Mouse (Mus musculus) yolk sac, embryonic 10.5 days (tissue): ENCODE results near the gene Pofut2.

Source experiments
- DNase-seq: peaks from one replicate; pipeline ENCODE4 v3.0.0-alpha.2; 2017; ENCODE audit warnings: low spot score

Gene Pofut2

GRCm38 (mm10) chr10:77229609-77230595 is 29.1 kb upstream of the Pofut2 start:
- DNase-seq, result no peak

- no peak for DNase-seq
Observed at GRCm38 (mm10) chr10:77231861-77232755, 26.9 kb upstream of the Pofut2 start.

DNA sequence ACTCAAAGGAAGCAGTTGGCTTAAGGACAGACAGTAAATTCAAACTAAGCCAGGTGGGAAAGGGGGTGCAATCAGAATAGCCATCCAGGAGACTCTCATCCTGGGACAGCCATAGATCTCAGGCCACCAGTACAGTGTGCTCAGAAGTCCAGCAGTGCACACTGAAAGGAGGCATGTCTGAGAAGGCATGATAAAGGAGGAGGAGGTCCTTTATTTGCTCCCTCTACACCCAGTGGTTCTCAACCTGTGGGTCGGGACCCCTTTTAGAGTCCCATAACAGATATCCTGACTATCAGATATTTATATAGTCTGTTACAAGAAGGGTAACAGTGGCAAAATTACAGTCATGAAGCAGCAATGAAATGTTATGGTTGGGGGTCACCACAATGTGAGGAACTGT is 25.8 kb upstream of the Pofut2 start:
- DNase-seq, result no peak

- peak; percentile 51 for DNase-seq
Observed at GRCm38 (mm10) chr10:77234991-77235616, 23.9 kb upstream of the Pofut2 start.

DNA sequence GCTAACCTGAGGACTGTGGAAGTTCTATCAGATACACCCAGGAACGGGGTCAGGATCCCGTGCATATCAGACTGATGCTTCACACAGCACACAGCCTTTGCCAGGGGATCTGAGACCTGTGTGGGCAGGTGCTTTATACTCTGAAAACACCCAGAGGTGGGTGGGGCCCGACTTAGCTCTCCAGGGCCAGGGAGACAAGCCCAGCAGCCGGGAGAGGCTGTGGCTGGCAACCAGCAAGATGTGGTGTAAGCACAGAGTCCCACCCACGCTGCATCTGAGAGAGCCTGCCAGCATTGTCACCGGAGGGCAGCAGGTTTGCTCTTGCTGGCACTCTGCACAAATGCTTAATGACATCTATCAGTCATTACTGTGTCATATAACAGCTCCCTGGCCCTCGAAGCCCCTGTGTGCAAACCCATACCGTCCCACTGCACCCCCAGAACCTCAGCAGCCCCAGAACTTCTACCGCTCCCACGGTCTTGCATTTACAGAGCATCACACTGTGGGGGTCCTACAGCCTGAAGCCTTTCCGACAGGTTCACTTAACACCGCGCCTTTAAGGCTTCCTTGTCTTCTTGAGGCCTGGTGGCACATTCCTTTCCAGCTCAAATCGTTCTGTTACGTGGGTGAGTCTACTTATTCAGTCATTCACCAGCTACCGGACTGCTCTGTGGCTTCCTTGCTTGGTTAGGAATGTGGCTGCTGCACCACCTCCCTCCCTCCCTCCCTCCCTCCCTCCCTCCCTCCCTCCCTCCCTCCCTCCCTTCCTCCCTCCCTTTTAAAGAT is 21.0 kb upstream of the Pofut2 start:
- no peak for DNase-seq

- no peak for DNase-seq
Observed at GRCm38 (mm10) chr10:77240764-77241163, 18.3 kb upstream of the Pofut2 start.

GRCm38 (mm10) chr10:77242396-77242795 is 16.6 kb upstream of the Pofut2 start:
- no peak for DNase-seq

- peak; percentile 44 for DNase-seq
Observed at GRCm38 (mm10) chr10:77242871-77243270, 16.1 kb upstream of the Pofut2 start.

DNA sequence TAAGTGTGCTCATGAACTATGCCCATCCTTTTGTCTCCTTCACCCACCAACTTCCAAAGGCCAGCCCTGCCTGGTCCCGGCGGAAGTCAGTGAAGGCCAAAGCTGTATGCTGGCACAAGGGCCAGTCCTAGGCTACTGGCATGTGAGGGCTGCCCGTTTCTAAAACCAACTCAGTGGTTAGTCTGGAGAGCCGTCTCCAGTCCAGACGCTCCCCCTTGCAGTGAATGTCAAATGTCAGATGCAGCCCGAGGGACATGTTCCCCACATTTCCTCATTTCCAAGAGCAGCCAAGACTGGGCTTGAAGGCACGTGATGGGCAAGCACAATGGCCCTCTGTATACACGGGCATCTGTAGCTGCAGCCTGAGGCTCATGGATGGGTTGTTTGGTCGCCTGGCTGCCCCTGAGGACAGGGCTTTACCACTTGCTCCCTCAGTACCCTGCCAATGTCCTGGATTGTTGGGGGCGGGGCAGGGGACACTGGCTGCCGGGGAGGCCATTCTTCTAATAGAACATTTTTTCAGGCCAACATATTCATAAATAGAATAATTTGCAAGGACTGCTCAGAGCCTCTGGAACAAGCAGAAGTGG is 15.4 kb upstream of the Pofut2 start:
- no peak for DNase-seq

DNA sequence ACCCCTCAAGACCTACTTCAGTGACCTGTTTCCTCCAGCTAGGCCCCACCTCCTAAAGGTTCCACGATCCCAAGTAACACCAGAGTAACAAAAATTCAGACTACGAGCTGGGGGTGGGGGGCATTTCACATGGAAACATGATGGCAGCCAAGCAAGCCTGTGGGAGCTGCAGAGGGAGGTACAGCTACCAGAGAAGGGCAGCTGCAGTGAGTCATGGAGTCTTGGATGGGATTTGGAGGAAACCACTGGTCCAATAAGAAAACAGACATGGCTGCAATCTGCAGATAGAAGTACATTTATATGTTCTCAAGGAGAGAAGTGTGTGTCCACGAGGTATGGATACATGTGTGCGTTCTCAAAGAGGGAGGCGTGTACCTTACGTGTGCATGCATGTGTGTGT is 14.2 kb upstream of the Pofut2 start:
- no peak for DNase-seq

DNA sequence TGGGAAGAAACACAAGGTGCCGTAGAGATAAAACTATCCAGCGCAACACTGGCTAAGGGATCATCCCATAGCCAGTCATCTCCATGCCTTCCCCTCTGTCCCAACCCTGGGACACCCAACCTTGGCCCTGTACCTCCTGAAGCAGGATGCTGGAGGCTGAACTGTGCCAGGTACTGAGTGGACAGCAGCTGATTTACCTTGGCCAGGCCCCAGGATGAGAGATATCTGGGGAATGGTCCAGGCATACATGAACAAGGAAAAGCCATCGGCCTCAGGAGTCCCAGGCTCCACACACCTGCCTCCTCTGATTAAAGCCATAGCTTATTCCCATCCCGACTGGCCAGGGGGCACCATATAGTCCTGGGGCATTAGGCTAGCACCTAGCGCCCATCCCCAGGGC is 12.0 kb upstream of the Pofut2 start:
- DNase-seq, result no peak

- peak; percentile 50 for DNase-seq
Observed at GRCm38 (mm10) chr10:77247707-77248106, 11.3 kb upstream of the Pofut2 start.

DNA sequence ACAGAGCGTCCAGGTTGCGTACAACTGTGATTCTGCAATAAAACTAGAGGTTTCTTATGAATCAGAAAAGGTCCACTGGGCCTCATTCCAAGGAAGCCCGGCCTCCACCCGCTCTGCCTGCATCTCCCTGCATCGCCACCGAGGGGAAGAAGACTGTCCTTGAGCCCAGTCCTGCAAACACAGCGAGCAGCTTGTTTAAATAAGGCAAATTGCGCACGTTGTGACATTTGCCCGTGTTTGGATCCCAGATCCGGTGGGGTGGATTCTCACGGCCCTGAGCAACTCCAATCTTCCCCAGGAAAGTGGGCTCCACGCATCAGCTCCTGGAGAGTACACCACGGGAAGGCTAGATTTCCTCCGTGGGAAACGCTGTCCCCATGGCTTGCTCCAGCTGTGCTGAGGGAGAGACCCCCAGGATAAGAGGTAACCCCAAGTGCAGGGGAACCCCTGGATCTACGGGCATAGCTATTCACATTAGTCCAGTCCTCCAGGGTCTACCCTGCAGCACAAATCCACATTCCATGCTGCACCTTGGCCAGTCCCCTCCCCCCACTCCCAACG is 7.7 kb upstream of the Pofut2 start:
- DNase-seq, result peak; percentile 36

- no peak for DNase-seq
Observed at GRCm38 (mm10) chr10:77251784-77252539, 7.1 kb upstream of the Pofut2 start.

DNA sequence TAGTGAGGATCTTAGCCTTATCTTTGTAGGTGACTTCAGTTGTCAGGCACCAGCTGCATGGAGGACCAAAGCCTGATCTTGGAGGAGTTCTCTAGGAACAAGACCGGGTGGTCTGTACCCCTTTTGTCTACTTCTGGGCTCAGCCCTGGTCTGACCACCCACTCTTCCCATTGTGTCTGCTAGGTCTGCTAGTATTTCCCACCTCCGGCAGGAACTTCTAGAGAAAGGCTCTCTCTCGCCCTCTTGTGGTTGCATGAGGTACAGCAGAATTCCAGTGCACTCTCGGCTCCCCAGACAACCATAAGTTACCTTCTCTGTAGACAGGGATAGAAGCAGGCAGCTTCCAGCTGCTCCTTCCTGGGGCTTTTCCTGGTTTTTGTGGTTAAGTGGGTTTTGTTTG is 6.2 kb upstream of the Pofut2 start:
- peak; percentile 79 for DNase-seq

DNA sequence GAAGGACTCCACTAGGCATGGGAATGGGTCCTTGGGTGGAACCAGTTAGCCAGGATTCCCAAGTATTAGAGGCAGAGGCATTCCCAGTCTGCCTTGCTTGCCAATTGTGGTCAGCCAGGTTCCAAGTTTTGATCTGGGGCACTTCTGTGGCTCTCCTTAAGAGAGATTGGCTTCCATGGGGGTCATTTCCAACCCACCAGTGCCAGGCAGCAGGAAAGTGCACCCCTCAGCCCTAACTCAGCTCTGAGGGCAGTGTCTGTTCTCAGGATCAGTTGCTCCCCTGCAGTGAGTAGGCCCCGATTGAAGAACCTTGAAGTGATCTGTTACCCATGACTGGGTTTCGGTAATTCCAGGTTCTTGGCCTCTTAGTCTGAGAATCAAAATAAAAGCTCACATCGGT is 3.8 kb upstream of the Pofut2 start:
- DNase-seq, result no peak

GRCm38 (mm10) chr10:77255676-77256075 is 3.3 kb upstream of the Pofut2 start:
- no peak for DNase-seq

DNA sequence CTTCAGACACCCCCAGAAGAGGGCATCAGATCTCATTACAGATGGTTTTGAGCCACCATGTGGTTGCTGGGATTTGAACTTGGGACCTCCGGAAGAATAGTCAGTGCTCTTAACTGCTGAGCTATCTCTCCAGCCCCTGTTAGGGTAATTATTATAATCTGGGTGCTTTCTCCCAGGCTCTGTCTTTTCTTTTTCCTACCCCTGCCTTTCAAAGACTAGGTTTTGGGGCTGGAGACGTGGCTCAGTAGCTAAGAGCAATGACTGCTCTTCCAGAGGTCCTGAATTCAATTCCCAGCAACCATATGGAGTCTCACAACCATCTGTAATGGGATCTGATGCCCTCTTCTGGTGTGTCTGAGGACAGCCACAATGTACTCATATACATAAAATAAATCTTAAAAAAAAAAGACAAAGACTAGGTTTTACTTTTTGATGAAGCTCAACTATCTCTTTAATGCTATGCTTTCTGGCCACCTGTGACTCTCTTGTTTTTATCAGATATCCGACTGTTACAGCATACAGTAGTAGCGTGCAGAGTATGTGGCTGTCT is 902 bp upstream of the Pofut2 start:
- no peak for DNase-seq

- DNase-seq, result no peak
Observed at GRCm38 (mm10) chr10:77260166-77260875, 1.3 kb downstream of the Pofut2 start.
